ENCODE assay signal across 7 mouse cellular contexts in the genomic region with DNA sequence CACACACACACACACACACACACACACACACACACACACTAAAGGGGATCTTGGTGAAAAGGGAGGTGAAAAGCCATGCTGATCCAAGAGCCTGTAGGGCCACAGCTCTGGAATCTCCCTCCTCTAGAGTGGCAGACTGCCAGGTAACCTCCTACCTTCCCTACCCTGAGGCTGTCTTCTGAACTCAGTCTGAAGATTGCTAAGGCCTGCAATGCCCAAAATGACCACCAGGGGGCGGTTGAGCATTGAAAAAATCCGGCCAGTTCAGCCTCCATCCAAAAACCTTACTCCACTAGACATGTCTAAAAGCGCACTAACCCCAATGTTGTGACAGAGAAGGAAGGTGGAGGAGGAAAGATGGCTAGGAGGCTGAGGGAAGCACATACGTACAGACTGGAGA. TPM values are rescaled to one million over a fixed set of nuclear protein-coding genes. Genes with fewer than 3 reads are reported as not detected.
DNase-seq lines count a peak whose midpoint lies in the region; ATAC-seq and TF ChIP-seq lines count a peak whose summit lies in the region.

No protein-coding gene starts in this region.

- peak; percentile 95 for DNase-seq in adrenal gland, adult 18-20 months (ENCODE audit: low spot score in 2 of 2)
- DNase-seq in embryo, embryonic 11.5 days (ENCODE audit: low read depth, low spot score): peak; percentile 82
- peak; percentile 89 to 90 for DNase-seq in gastrocnemius, postnatal 4 days (ENCODE audit: low spot score in 2 of 2)
- peak; percentile 94 for DNase-seq in left cerebral cortex, postnatal 4 days

- H3K36me3 ChIP-seq in intestine, postnatal 0 days (ENCODE audit: control insufficient read depth, insufficient read depth): no peaks in the 10 kb centered on the region
- no peaks in the 10 kb centered on the region for H3K36me3 ChIP-seq in midbrain, embryonic 12.5 days
- H3K36me3 ChIP-seq in small intestine, adult 2 months (ENCODE audit: control insufficient read depth, insufficient read depth, low read length): no peaks in the 10 kb centered on the region

- peak overlapping the region; percentile 24; the same call in 1 of the 2 replicates for H3K4me2 ChIP-seq in intestine, postnatal 0 days (replicated peaks; ENCODE audit: low read depth)
- H3K4me2 ChIP-seq in midbrain, embryonic 12.5 days (replicated peaks): peak overlapping the region; percentile 27

- intact Hi-C loops in left cerebral cortex, postnatal 4 days (cut with DNase I): no loop called here

- no peak overlapping the region for H3K4me3 ChIP-seq in intestine, postnatal 0 days (ENCODE audit: low read depth, low read length)
- no peak overlapping the region for H3K4me3 ChIP-seq in midbrain, embryonic 12.5 days
- H3K4me3 ChIP-seq in small intestine, adult 2 months (ENCODE audit: low read depth, low read length): no peak overlapping the region

- peaks cover 21% of the 10 kb centered on the region for H3K4me1 ChIP-seq in intestine, postnatal 0 days (replicated peaks; ENCODE audit: control insufficient read depth, insufficient read depth, low read length)
- peaks cover 56% of the 10 kb centered on the region for H3K4me1 ChIP-seq in midbrain, embryonic 12.5 days
- H3K4me1 ChIP-seq in small intestine, adult 2 months (ENCODE audit: control insufficient read depth, insufficient read depth, insufficient read length, low read length): peaks cover 57% of the 10 kb centered on the region

- 0 out of 2 replicates have a peak overlapping the region, but pooled peaks have one; percentile 15 for H3K27ac ChIP-seq in intestine, postnatal 0 days (ENCODE audit: low read depth, low read length)
- H3K27ac ChIP-seq in midbrain, embryonic 12.5 days (replicated peaks): peak overlapping the region; percentile 76
- H3K27ac ChIP-seq in small intestine, adult 2 months (ENCODE audit: insufficient read depth, low read depth, low read length): peak overlapping the region; percentile 44

- peak; percentile 14; the same call in 1 of the 2 replicates for ATAC-seq in intestine, postnatal 0 days
- no peak for ATAC-seq in midbrain, embryonic 12.5 days (ENCODE audit: low FRiP score, low read depth)

- no peak for TF ChIP-seq POLR2A in small intestine, adult 2 months (IDR thresholded peaks at IDR 0.05; ENCODE audit: low read depth, low read length)

- under 1% methylated on average over 4 of the region's 4 CpGs for WGBS in intestine, postnatal 0 days
- WGBS in midbrain, embryonic 12.5 days: 3% methylated on average over 4 of the region's 4 CpGs
- under 1% methylated on average over 4 of the region's 4 CpGs for WGBS in small intestine, adult 2 months

- no peaks in the 10 kb centered on the region for H3K27me3 ChIP-seq in intestine, postnatal 0 days (replicated peaks; ENCODE audit: control insufficient read depth, insufficient read depth, low read length)
- H3K27me3 ChIP-seq in midbrain, embryonic 12.5 days: no peaks in the 10 kb centered on the region
- no peaks in the 10 kb centered on the region for H3K27me3 ChIP-seq in small intestine, adult 2 months (ENCODE audit: control insufficient read depth, insufficient read depth, low read length)

- no peak overlapping the region for H3K9ac ChIP-seq in intestine, postnatal 0 days (ENCODE audit: low read depth, low read length)
- peak overlapping the region; percentile 44; the same call in 1 of the 2 replicates for H3K9ac ChIP-seq in midbrain, embryonic 12.5 days (replicated peaks)

- TF ChIP-seq CTCF in intestine, postnatal 0 days (IDR thresholded peaks at IDR 0.05; ENCODE audit: low read depth): peak; percentile 95
- peak; percentile 95; the same call in 1 of the 2 replicates for TF ChIP-seq CTCF in small intestine, adult 2 months (IDR thresholded peaks at IDR 0.05; ENCODE audit: extremely low read depth, insufficient read length, insufficient replicate concordance, low read depth, low read length)

- H3K9me3 ChIP-seq in intestine, postnatal 0 days (ENCODE audit: control insufficient read depth): no peaks in the 10 kb centered on the region
- H3K9me3 ChIP-seq in midbrain, embryonic 12.5 days: no peaks in the 10 kb centered on the region

RNA-seq across cellular contexts. Expression of gene Ptma, which starts 25.0 kb away (rescaled TPM):
- total RNA-seq in adrenal gland, adult 18-20 months (2021): 100 to 1,000 TPM; 463 to 486 TPM
- total RNA-seq in gastrocnemius, postnatal 4 days (2021): 100 to 1,000 TPM; 655 to 661 TPM
- polyA plus RNA-seq in intestine, postnatal 0 days (2015; fragmentation: Nextera tagmentation; extraction: Ambion mirVana): 1,008 and 1,098 TPM in 2 replicates
- total RNA-seq in left cerebral cortex, postnatal 4 days (2021): 1,000 to 10,000 TPM; 1,018 to 1,064 TPM
- 2,626 and 2,824 TPM in 2 replicates for polyA plus RNA-seq in midbrain, embryonic 12.5 days (2016; fragmentation: Nextera tagmentation; extraction: Ambion mirVana)
- 212 and 749 TPM in 2 replicates for polyA plus RNA-seq in small intestine, adult 2 months (2012; rRNA removed)

Comparison
In these comparisons a context has a peak if more than half of its experiments do, and no peak if none do; other contexts are left out.
1. H3K27ac ChIP-seq: peak in every context shown above with its lines; median percentile 76 in midbrain, embryonic 12.5 days; 44 in small intestine, adult 2 months; 15 in intestine, postnatal 0 days.